Mouse (Mus musculus): ENCODE results near the gene Ubfd1. TPM values are rescaled to one million over a fixed set of nuclear protein-coding genes. Genes with fewer than 3 reads are reported as not detected.
A peak's percentile ranks its signal among the peaks of the same experiment; 100 is the strongest.

The Ubfd1 gene
- polyA plus RNA-seq, 1 experiment from 2014 or later: 23.7 TPM

GRCm38 (mm10) chr7:122048191-122048590 is 18.8 kb upstream of the Ubfd1 start:
- Histone ChIP-seq H3K4me3 (ENCODE audit: low read depth, low read length) (no peak overlapping the region), H3K4me2 (replicated peaks; ENCODE audit: low read depth) (no peak overlapping the region), H3K36me3 (ENCODE audit: control insufficient read depth, insufficient read depth, low read length) (0 out of 2 replicates have a peak, but pooled peaks cover 4% of the 10 kb centered on the region), H3K27ac (replicated peaks) (no peak overlapping the region), H3K4me1 (replicated peaks; ENCODE audit: control insufficient read depth, insufficient read depth) (no peaks in the 10 kb centered on the region), H3K27me3 (ENCODE audit: control insufficient read depth, insufficient read depth, low read length) (no peaks in the 10 kb centered on the region), H3K9me3 (ENCODE audit: control insufficient read depth, low read length) (no peaks in the 10 kb centered on the region), H3K9ac (ENCODE audit: low read length) (no peak overlapping the region)
- ATAC-seq (ENCODE audit: low FRiP score, low TSS enrichment) (no peak), DNase-seq (ENCODE audit: low spot score) (no peak)
- no peak for TF ChIP-seq EP300 (optimal IDR thresholded peaks at IDR 0.05)
- no peak for TF ChIP-seq CTCF (IDR thresholded peaks at IDR 0.05; ENCODE audit: low read depth)
- WGBS: 93% methylated on average over 9 of the region's 9 CpGs

- DNase-seq (ENCODE audit: low spot score) (no peak), ATAC-seq (ENCODE audit: low FRiP score, low TSS enrichment) (no peak)
- Histone ChIP-seq H3K27me3 (ENCODE audit: control insufficient read depth, insufficient read depth, low read length) (no peaks in the 10 kb centered on the region), H3K4me1 (replicated peaks; ENCODE audit: control insufficient read depth, insufficient read depth) (no peaks in the 10 kb centered on the region), H3K4me3 (ENCODE audit: low read depth, low read length) (no peak overlapping the region), H3K9ac (ENCODE audit: low read length) (no peak overlapping the region), H3K4me2 (replicated peaks; ENCODE audit: low read depth) (no peak overlapping the region), H3K36me3 (ENCODE audit: control insufficient read depth, insufficient read depth, low read length) (peaks cover 3% of the 10 kb centered on the region; the same call in 1 of the 2 replicates), H3K9me3 (ENCODE audit: control insufficient read depth, low read length) (no peaks in the 10 kb centered on the region), H3K27ac (replicated peaks) (no peak overlapping the region)
- TF ChIP-seq EP300 (optimal IDR thresholded peaks at IDR 0.05) (no peak), CTCF (IDR thresholded peaks at IDR 0.05; ENCODE audit: low read depth) (no peak)
- WGBS: 67% methylated on average over 1 of the region's 1 CpGs
Measured at GRCm38 (mm10) chr7:122050834-122051233, 16.1 kb upstream of the Ubfd1 start.

- H3K36me3 ChIP-seq (ENCODE audit: control insufficient read depth, insufficient read depth, low read length): peaks cover 5% of the 10 kb centered on the region; the same call in 1 of the 2 replicates
Measured at GRCm38 (mm10) chr7:122056633-122057032, 10.3 kb upstream of the Ubfd1 start.

GRCm38 (mm10) chr7:122065656-122066055 is 1.3 kb upstream of the Ubfd1 start:
- no peak for TF ChIP-seq EP300 (optimal IDR thresholded peaks at IDR 0.05)
- no peak for TF ChIP-seq CTCF (IDR thresholded peaks at IDR 0.05; ENCODE audit: low read depth)
- no peaks in the 10 kb centered on the region for H3K9me3 ChIP-seq (ENCODE audit: control insufficient read depth, low read length)
- peaks cover 4% of the 10 kb centered on the region; the same call in 1 of the 2 replicates for H3K36me3 ChIP-seq (ENCODE audit: control insufficient read depth, insufficient read depth, low read length)
- ATAC-seq (ENCODE audit: low FRiP score, low TSS enrichment) (no peak), DNase-seq (ENCODE audit: low spot score) (no peak)
- 27% methylated on average over 1 of the region's 1 CpGs for WGBS
- no peak overlapping the region; the same call in 1 of the 2 replicates for H3K4me2 ChIP-seq (replicated peaks; ENCODE audit: low read depth)
- H3K27ac ChIP-seq (replicated peaks): no peak overlapping the region
- no peaks in the 10 kb centered on the region for H3K27me3 ChIP-seq (ENCODE audit: control insufficient read depth, insufficient read depth, low read length)
- H3K4me1 ChIP-seq (replicated peaks; ENCODE audit: control insufficient read depth, insufficient read depth): no peaks in the 10 kb centered on the region; the same call in 1 of the 2 replicates
- H3K4me3 ChIP-seq (ENCODE audit: low read depth, low read length): no peak overlapping the region
- H3K9ac ChIP-seq (ENCODE audit: low read length): no peak overlapping the region

More at GRCm38 (mm10) chr7:122056633-122057032, 10.3 kb upstream of the Ubfd1 start:
- no peaks in the 10 kb centered on the region for H3K9me3 ChIP-seq (ENCODE audit: control insufficient read depth, low read length)
- ATAC-seq (ENCODE audit: low FRiP score, low TSS enrichment) (no peak), DNase-seq (ENCODE audit: low spot score) (no peak)
- H3K27ac ChIP-seq (replicated peaks): no peak overlapping the region
- H3K4me3 ChIP-seq (ENCODE audit: low read depth, low read length): no peak overlapping the region
- 84% methylated on average over 5 of the region's 5 CpGs for WGBS
- no peak for TF ChIP-seq CTCF (IDR thresholded peaks at IDR 0.05; ENCODE audit: low read depth)
- TF ChIP-seq EP300 (optimal IDR thresholded peaks at IDR 0.05): no peak
- no peaks in the 10 kb centered on the region for H3K27me3 ChIP-seq (ENCODE audit: control insufficient read depth, insufficient read depth, low read length)
- no peak overlapping the region for H3K4me2 ChIP-seq (replicated peaks; ENCODE audit: low read depth)
- no peak overlapping the region for H3K9ac ChIP-seq (ENCODE audit: low read length)
- no peaks in the 10 kb centered on the region for H3K4me1 ChIP-seq (replicated peaks; ENCODE audit: control insufficient read depth, insufficient read depth)

GRCm38 (mm10) chr7:122066102-122066944 is 652 bp upstream of the Ubfd1 start:
- H3K9ac ChIP-seq (ENCODE audit: low read length): peak overlapping the region; percentile 99
- WGBS: 10% methylated on average over 31 of the region's 31 CpGs
- peak; percentile 25 for DNase-seq (ENCODE audit: low spot score)
- no peaks in the 10 kb centered on the region for H3K9me3 ChIP-seq (ENCODE audit: control insufficient read depth, low read length)
- H3K4me3 ChIP-seq (ENCODE audit: low read depth, low read length): peak overlapping the region; percentile 99
- H3K27me3 ChIP-seq (ENCODE audit: control insufficient read depth, insufficient read depth, low read length): no peaks in the 10 kb centered on the region
- H3K27ac ChIP-seq (replicated peaks): peak overlapping the region; percentile 95
- TF ChIP-seq EP300 (optimal IDR thresholded peaks at IDR 0.05) (no peak), CTCF (IDR thresholded peaks at IDR 0.05; ENCODE audit: low read depth) (no peak)
- no peaks in the 10 kb centered on the region; the same call in 1 of the 2 replicates for H3K4me1 ChIP-seq (replicated peaks; ENCODE audit: control insufficient read depth, insufficient read depth)
- peaks cover 5% of the 10 kb centered on the region; the same call in 1 of the 2 replicates for H3K36me3 ChIP-seq (ENCODE audit: control insufficient read depth, insufficient read depth, low read length)
- peak; percentile 0; the same call in 1 of the 2 replicates for ATAC-seq (ENCODE audit: low FRiP score, low TSS enrichment)
- peak overlapping the region; percentile 86 for H3K4me2 ChIP-seq (replicated peaks; ENCODE audit: low read depth)
